In the genomic region with DNA sequence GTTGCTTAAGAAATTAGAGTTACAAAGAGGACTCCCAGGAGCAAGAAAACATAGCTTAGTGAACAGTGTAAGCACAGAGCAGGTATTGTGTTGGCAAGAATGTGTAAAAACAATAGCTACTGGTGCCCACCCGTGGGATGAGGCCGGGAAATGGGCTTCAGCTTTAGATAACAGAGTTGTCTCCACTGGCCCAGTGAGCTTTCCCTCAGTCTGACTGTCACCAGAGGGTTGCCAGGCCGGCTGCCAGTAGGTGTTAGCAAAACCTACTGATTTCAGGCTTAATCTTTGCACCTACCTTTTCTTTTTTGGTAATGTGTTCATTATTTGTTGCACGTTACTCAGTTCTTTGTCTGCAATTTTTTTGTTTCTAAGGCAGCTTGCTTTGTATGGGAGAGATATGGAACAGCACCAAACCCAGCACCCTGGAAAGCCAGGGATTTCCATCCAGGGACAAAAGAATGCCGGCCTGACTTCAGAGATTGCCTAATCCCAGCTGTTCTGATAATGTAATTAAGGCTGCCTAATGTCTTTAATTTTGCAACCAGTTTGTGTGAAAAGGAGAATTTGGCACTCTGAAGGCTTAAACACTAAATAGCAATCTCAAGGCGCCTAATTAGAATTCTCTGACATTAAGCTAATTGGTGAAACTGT, we compare ENCODE assay signal across 14 mouse cellular contexts. TPM values are rescaled to one million over a fixed set of nuclear protein-coding genes. Genes with fewer than 3 reads are reported as not detected.
DNase-seq lines count a peak whose midpoint lies in the region; ATAC-seq and TF ChIP-seq lines count a peak whose summit lies in the region.
"Had no signal": no experiment of that assay in that cellular context is flagged by ENCODE, and none has a peak within 500 bp of the region (broad histone marks: within the 10 kb centered on the region; RNA-seq: fewer than 3 reads in every experiment).

No protein-coding gene starts in this region.

- no peak for TF ChIP-seq EP300 in heart, postnatal 0 days (IDR thresholded peaks at IDR 0.05; ENCODE audit: low read depth)

- no peaks in the 10 kb centered on the region for H3K4me1 ChIP-seq in neural tube, embryonic 14.5 days (ENCODE audit: control insufficient read depth, insufficient read depth, low read length)
- H3K4me1 ChIP-seq in neural tube, embryonic 15.5 days: peaks cover 13% of the 10 kb centered on the region
- H3K4me1 ChIP-seq in heart, postnatal 0 days (ENCODE audit: control insufficient read depth, insufficient read depth): peaks cover 12% of the 10 kb centered on the region
- H3K4me1 ChIP-seq: intestine, embryonic 15.5 days had no signal

- 51% methylated on average over 6 of the region's 6 CpGs for WGBS in neural tube, embryonic 14.5 days
- 41% methylated on average over 6 of the region's 6 CpGs for WGBS in neural tube, embryonic 15.5 days
- 35% methylated on average over 6 of the region's 6 CpGs for WGBS in heart, postnatal 0 days

- no peak overlapping the region for H3K4me3 ChIP-seq in neural tube, embryonic 14.5 days (ENCODE audit: low read depth, low read length)
- no peak overlapping the region for H3K4me3 ChIP-seq in neural tube, embryonic 15.5 days (replicated peaks)
- no peak overlapping the region for H3K4me3 ChIP-seq in heart, postnatal 0 days (ENCODE audit: low read depth, low read length)
- H3K4me3 ChIP-seq: intestine, embryonic 15.5 days had no signal

- no peaks in the 10 kb centered on the region for H3K9me3 ChIP-seq in neural tube, embryonic 14.5 days (ENCODE audit: control insufficient read depth, low read length)
- no peaks in the 10 kb centered on the region for H3K9me3 ChIP-seq in neural tube, embryonic 15.5 days (replicated peaks)
- no peaks in the 10 kb centered on the region for H3K9me3 ChIP-seq in heart, postnatal 0 days (replicated peaks; ENCODE audit: control insufficient read depth, low read length)
- H3K9me3 ChIP-seq: intestine, embryonic 15.5 days had no signal

- ATAC-seq in neural tube, embryonic 14.5 days (ENCODE audit: low read depth): no peak
- ATAC-seq in neural tube, embryonic 15.5 days (ENCODE audit: low FRiP score): no peak
- ATAC-seq in heart, postnatal 0 days (ENCODE audit: insufficient read depth, low read depth): no peak
- no peak for ATAC-seq in activated CD4-positive, CD25-positive, alpha-beta regulatory T cell, adult 4 months
- ATAC-seq: intestine, embryonic 15.5 days; Patski had no signal

- DNase-seq in heart, adult 18-20 months: peak; percentile 54 to 64
- DNase-seq in heart, postnatal 4 days: no peak
- DNase-seq in heart, postnatal 0 days (ENCODE audit: low spot score): no peak
- no peak for DNase-seq in cerebellum, adult 9-11 months
- no peak for DNase-seq in frontal cortex, postnatal 25 days (ENCODE audit: low spot score in 2 of 2)
- DNase-seq: B cell, adult 2 months; embryo, embryonic 11 days; spleen, adult 18-20 months had no signal

- H3K4me2 ChIP-seq in neural tube, embryonic 14.5 days (ENCODE audit: low read depth, low read length): no peak overlapping the region
- no peak overlapping the region for H3K4me2 ChIP-seq in neural tube, embryonic 15.5 days
- no peak overlapping the region for H3K4me2 ChIP-seq in heart, postnatal 0 days (ENCODE audit: low read depth, low read length)
- H3K4me2 ChIP-seq: intestine, embryonic 15.5 days had no signal

- H3K36me3 ChIP-seq in neural tube, embryonic 14.5 days (ENCODE audit: control insufficient read depth, insufficient read depth, low read length): no peaks in the 10 kb centered on the region
- H3K36me3 ChIP-seq in neural tube, embryonic 15.5 days: peaks cover 20% of the 10 kb centered on the region
- H3K36me3 ChIP-seq in heart, postnatal 0 days (replicated peaks; ENCODE audit: control insufficient read depth, insufficient read depth, low read length): peaks cover 21% of the 10 kb centered on the region

- H3K9ac ChIP-seq in neural tube, embryonic 14.5 days (replicated peaks; ENCODE audit: low read depth, low read length): no peak overlapping the region
- no peak overlapping the region for H3K9ac ChIP-seq in neural tube, embryonic 15.5 days (replicated peaks)
- H3K9ac ChIP-seq in heart, postnatal 0 days (replicated peaks; ENCODE audit: low read depth, low read length): no peak overlapping the region
- H3K9ac ChIP-seq: intestine, embryonic 15.5 days had no signal

- peak overlapping the region; percentile 45; the same call in 1 of the 2 replicates for H3K27ac ChIP-seq in neural tube, embryonic 14.5 days (ENCODE audit: low read depth, low read length)
- H3K27ac ChIP-seq in neural tube, embryonic 15.5 days (replicated peaks): no peak overlapping the region
- H3K27ac ChIP-seq in heart, postnatal 0 days (ENCODE audit: low read depth): peak overlapping the region; percentile 53
- H3K27ac ChIP-seq: intestine, embryonic 15.5 days; macrophage had no signal

- H3K27me3 ChIP-seq in neural tube, embryonic 14.5 days (ENCODE audit: control insufficient read depth, insufficient read depth, low read length): no peaks in the 10 kb centered on the region
- no peaks in the 10 kb centered on the region for H3K27me3 ChIP-seq in neural tube, embryonic 15.5 days (replicated peaks)
- H3K27me3 ChIP-seq in heart, postnatal 0 days (ENCODE audit: control insufficient read depth, insufficient read depth, low read length): no peaks in the 10 kb centered on the region
- H3K27me3 ChIP-seq: intestine, embryonic 15.5 days; Patski had no signal

- TF ChIP-seq CTCF in heart, postnatal 0 days (IDR thresholded peaks at IDR 0.05; ENCODE audit: low read depth): no peak

RNA-seq across cellular contexts. Expression of a gene that starts 35.5 kb away (rescaled TPM):
- 10 to 100 TPM; 11.5 to 12.6 TPM for total RNA-seq in heart, adult 18-20 months (2021)
- total RNA-seq in heart, postnatal 4 days (2021): 10 to 100 TPM; 13.8 to 14.9 TPM
- polyA plus RNA-seq in neural tube, embryonic 14.5 days (2014; fragmentation: Nextera tagmentation; extraction: Ambion mirVana): 18.5 and 19.4 TPM in 2 replicates
- polyA plus RNA-seq in neural tube, embryonic 15.5 days (2015; fragmentation: Nextera tagmentation; extraction: Ambion mirVana): 13.5 and 13.6 TPM in 2 replicates
- 7.7 and 8.2 TPM in 2 replicates for total RNA-seq in heart, postnatal 0 days (2014; rRNA removed; ENCODE audit: low replicate concordance)
- polyA plus RNA-seq in heart, postnatal 0 days (2015; fragmentation: Nextera tagmentation; extraction: Ambion mirVana): 4.8 and 5.2 TPM in 2 replicates
- polyA plus RNA-seq in activated CD4-positive, CD25-positive, alpha-beta regulatory T cell, adult 4 months (2017; shearing (Covaris generic)): 10 to 100 TPM; 11.8 to 13.3 TPM

Comparison
In these comparisons a context has a peak if more than half of its experiments do, and no peak if none do; other contexts are left out.
1. DNase-seq: peak in heart, adult 18-20 months (2 of 2); none in heart, postnatal 4 days (single experiment), heart, postnatal 0 days (single experiment), cerebellum, adult 9-11 months (single experiment) and frontal cortex, postnatal 25 days (0 of 2).